Mouse (Mus musculus): ENCODE measurements around the gene Ncs1.

Gene Ncs1

DNA sequence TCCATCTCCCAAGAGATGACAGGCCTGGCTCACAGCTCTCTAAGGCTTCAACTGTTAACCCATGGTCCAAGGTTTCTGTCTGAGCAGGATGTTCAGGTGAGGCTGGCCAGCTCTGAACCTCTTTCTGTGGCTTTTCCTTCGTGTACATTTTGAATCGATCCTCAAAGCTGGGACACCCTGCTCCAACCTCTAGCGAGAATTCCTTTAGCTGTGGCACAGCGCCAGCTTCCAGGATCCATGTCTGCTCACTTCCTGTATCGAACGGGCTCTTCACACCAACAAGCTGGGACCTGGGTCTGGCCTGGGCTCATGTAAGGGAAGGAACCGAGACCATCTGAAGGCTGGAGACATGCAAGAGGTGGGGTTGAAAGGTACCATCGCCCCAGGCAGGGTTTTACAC, 1.4 kb upstream of the Ncs1 start:
- no peak for DNase-seq (ENCODE audit: low spot score in 2 of 2)

DNA sequence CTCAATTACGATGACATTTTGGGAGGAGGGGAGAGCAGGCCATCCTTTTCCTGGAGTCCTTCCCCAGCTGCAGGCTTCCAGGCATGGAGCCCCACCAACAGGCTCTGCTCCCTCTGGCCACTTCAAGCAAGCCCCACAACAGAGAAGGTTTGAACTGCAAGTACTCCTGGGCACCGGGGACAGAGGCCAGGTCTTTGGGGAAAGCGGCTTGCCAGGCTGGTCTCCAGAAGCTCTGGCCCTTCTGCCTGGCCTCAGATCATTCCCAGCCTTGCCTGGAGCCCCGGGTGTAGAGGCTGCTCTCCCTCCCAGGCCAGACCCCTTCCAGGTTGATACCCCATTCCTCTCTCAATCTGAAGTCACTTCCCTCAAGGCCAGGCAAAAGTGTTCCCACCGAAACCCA, 572 bp upstream of the Ncs1 start:
- DNase-seq (ENCODE audit: low spot score in 2 of 2), result no peak

DNA sequence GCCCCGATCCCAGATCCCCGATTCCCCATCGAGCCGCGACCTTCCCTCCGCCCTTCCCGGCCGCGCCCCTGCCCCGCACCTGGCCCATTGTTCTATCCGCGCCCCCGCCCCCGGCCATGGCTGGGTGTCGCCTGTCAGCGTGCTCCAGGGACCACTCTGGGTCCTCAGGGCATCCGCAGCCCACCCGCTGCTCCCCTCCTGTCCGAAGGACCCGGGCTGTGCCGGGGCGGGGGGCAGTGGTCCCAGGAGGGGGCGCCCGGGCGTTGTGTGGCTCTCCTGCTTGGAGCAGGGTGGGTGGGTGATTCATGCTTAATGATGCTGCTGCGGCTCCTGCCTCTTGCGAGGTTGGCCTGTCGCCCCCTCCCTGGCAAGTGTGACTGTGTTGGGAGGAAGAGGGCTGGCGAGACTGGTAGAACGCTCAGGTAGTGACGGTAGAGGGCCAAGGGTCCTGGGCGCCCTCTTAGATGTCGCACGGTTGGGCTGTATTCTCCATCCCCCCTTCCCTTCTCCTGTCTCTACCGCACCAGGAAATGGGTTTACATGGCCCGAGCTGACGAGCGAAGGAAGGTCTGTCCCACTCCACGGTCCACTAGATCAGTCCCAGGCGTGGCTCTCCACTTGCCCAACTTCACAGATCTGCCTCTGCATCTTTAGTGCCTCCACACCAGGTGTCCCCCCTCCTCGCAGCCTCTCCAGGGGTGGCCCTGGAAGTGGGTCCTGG, 788 bp downstream of the Ncs1 start:
- no peak for DNase-seq (ENCODE audit: low spot score in 2 of 2)

DNA sequence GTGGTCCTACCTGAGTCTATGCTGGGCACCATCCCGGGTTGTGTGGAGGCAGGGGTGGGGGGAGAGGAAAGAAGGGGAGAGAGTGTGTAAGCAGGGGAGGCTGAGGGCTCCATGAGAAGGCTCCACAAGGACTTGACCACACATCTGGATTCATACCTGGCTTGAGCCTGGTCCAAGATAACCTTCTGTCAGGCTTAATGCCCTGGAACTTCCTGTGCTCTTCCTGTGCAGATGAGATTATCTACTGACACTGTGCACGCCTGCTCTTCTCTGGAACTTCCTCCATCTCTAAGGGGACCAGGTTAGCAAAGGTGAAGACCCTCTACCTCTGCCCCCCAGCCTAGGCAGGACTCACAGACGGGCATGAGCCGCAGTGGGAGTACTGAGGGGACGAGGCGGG, 3.2 kb downstream of the Ncs1 start:
- no peak for DNase-seq (ENCODE audit: low spot score in 2 of 2)

DNA sequence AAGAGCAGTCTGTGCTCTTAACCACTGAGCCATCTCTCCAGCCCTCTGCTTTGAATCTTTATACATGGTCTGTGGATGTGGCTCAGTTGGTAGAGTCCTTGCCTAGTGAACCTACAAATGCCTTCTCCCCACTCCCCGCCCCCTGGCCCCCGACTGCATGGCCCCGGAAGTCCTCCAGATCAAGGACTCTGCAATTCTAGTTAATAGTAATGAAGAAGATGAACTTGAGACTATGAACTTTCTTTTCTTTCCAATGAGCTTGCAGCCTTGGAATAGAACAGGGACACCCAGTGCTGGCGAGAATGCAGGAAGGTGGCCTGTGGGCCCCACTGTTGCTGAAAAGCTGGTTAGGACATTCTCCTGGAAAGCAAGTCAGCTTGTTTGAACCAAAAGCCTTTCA, 6.5 kb downstream of the Ncs1 start:
- DNase-seq (ENCODE audit: low spot score in 2 of 2), result no peak

DNA sequence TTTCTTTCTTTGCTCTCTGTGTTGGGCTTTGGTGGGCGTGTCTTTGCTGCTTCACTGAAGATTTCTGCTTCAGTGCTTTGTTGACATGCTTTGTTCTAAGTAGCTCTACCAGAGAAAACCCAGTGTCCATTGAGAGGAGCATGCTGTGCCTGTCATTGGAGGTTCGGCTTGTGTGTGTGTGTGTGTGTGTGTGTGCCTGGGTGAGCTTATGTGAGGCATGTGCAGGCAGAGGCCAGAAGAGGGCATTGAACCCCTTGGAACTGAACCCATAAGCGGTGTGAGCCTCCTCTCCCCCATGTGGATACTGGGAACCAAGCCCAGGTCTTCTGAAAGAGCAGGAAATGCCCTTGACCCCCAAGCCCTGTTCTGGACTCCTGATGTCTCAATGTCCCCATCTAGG, 7.8 kb downstream of the Ncs1 start:
- DNase-seq (ENCODE audit: low spot score in 2 of 2), result no peak

DNA sequence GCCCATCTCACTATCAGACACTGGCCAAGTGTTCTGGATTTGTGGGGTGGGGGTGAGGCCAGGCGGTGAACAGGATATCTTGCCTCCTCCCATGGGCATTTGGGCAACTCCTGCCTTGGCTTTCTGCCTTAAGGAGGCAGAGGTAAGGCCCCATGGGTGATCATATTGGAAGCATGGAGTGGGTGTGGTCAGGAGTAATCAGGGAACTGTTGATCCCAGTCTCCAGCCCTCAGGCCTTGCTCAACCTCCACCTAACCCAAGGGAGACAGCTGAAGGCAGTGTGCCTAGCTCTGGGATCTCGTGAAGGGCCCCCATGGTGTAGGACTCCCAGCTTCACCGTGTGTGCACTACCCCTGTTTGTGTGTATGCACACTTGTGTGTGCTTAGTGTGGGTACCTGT, 9.2 kb downstream of the Ncs1 start:
- DNase-seq (ENCODE audit: low spot score in 2 of 2), result no peak

DNA sequence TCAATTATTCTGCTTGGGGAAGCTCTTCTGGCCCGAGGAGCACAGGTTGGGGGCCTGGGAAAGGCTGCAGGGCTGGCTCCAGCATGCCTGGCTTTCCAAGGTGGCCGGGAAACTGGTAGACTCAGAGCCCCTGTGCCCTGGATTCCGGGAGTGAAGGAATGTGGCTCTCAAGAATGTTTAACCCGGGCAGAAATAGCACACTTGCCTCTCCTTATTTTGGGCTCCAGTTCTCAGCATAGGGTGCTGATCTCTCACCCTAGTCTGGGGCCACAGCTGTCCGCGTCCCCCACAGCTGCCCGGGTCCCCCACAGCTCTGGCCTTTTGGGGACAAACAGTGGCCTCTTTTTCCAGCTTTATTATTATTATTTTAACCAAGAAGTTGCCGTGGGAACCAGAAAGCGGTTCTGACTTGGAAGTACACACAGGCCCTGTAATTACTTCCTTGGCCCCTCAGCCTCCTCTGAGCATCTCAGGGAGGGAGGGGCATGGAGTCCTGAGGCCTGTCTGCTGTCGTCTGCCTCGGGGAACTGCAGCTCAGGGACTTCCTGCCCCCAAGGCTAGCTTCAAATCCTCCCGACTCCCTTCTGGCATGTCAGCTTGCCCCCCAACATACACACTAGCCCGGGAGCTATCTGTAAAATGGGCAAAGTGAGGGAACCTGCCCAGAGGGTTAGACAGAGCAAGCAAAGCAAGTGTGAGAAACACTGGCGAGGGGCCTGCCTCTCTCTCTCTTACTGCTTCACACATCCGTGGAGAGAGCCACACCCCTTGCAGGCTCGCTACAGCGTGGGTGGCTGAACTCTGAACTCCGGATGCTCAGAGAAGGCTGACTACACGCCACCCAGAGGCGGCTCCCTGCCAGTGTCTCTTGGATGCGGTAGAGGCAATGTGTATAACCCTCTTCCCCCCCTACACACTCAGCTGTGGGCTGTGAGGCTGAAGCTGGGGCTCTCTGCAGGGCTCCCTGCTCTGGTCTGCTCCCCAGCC, 10.6 kb downstream of the Ncs1 start:
- peak; percentile 55 to 62 for DNase-seq (ENCODE audit: low spot score in 2 of 2)

DNA sequence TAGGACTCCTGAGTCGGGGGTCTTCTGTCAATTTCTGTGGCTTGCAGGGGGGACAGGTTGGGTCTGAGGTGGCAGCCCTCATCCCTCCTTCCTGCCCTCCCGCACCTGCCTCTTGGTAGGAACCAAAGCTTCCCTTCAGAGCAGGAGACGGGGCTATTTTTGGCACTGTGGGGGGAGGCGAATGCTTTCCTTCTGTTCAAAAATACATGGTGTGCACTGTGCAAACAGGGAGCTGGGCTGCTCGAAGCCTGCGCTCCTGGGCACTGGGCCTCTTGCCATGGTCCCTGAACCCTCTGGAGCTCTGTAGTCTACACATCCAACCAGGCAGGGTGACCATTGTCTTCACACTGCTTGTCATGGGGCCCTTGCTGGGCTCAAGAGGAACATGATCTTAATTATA, 11.5 kb downstream of the Ncs1 start:
- peak in 1 of 2 experiments; percentile 66 for DNase-seq (ENCODE audit: low spot score in 2 of 2)

DNA sequence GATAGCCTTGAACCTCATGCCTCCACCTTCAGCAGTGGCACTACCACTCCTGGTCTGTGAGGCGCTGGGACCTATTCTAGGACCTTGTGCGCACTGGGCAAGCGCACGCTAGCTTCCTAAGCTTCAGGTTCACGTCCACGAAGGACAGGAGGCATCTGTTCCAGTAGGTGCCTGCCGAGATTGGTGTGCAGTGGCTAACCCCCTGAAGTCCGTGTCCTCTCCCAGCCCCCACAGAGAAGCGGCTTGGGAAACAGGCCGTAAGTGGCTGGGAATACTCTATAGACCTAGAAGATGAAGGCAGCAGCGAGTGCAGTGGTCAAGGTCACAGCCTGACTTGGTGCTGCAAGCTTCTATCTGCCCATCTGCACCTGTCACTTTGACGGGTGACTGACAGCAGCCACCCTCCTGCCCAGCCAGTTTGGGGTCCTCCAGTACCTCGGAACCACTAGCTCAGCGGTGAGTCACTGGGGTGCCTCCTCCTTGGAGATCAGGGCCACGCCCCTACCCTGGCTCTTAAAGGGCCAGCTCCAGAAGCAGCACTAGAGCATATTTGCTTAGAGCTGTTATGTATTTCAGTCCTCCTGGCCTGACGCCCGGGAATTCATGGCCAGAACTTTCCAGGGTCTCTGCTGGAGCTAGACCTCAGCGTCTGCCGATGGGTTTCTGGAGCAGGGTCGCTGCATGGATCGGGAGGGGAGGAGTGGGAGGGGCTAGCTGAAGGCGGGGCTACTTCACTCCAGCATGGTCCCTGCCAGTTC, 13.2 kb downstream of the Ncs1 start:
- DNase-seq (ENCODE audit: low spot score in 2 of 2), result peak; percentile 65 to 68

DNA sequence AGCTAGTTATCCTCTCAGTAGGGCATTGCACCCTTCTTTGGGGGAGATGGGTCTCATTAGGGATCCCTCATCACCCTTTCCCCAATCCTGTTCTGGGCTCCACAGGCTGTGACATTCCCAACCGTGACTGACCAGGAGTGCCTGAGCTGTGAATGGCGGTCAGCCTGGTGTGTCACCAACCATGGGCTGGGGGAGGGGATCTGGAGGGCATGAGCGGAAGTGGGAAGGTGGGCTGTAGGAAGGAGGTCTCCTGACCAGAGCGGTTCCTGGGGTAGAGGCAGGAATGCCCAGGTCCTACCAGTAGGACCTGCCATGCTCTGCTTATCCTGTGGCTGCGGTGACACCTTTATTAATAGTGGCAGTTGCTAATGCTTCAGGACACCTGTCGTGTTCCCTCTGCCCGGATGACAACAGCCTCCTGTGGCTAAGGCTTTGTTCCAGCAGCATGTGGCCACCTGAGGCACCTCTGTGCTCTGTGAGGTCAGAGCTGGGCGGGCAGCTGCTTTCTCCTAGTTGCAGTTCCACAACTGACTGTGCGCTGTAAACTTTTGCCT, 13.8 kb downstream of the Ncs1 start:
- no peak for DNase-seq (ENCODE audit: low spot score in 2 of 2)

DNA sequence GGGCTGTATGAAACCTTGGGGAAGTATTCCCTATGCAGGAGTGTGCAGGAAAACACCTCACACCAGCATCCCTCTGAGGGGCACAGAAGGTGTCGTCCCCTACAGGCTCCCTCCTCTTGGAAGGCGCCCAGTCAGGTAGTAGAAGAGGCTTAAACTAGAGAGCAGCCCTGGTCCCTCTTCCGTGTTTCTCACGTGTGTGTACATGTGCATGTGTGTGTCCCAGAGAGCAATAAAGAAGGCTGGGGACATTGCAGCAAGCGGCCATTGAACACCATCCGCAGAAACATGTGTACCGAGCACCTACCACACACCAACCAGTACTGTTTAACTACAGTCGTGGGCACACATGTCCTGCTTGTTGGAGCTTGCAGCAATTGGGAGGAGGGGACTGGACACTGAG, 14.9 kb downstream of the Ncs1 start:
- no peak for DNase-seq (ENCODE audit: low spot score in 2 of 2)

DNA sequence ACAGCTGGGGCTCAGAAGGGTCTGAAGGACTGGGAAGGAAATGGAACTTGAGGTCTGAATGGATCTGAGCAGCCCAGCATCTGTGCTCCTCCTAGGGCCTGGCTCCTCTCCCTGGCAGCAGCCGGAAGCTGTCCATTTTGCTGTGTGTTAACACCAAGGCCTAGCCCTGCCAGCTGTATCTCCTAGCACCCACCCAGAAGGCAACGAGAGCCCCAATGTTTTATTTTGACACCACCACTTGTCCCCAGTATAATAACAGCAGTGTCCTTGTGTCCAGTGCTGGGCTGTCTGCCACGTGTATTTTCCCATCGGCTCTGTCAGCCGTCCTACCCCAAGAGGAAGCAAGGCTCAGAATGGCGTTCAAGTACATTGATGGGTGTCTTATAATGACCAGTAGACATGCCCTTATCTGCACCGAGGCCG, 17.4 kb downstream of the Ncs1 start:
- no peak for DNase-seq (ENCODE audit: low spot score in 2 of 2)

DNA sequence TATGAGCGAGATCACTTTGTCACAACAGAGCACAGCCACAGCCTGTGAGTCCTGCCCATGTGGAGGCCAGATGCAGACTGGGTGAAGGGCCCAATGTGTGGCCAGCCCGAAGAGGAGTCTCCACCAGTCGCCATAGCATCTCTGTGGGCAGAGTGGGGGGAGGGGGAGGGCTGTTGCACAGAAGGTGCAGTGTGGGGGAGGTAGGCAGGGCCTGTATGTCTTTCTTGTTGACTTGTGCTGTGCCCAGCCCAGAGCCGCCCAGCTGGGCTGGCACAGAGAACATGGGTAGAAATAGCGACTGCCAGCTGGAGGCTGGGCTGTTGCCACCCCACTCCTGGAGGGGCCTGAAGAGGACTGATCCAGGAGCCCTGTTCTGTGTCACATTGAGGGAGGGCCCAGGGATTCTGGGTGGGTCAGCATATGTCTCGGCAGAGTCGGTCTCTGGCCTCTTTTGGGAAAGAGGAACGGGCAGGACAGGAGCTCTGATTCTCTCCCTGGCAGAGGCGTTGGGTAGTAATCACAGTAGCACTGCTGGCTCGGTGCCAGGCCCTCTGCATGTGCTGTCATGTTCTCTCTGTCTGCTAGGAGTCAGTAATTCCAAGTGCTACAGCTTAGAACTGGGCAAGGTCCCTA, 18.2 kb downstream of the Ncs1 start:
- peak; percentile 66 to 69 for DNase-seq (ENCODE audit: low spot score in 2 of 2)

DNA sequence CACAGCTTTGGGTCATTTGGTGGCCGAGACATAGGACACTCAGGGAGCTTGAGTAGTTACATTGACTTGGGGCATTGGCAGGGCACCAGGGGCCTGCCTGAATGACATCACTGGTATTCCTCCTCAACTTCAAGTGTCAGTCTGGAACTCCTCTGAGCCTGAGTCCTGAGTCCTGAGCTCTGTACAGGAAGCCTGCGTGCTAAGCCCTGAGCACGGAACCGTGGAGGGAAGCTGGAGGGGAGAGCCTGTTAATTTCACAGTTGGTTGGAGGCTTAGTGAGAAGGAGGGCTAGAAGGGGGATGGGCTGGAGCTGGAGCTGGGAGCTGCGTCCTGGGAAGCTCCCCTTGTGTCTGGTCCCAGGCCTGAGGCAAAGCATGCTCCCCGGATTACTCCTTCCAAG, 21.8 kb downstream of the Ncs1 start:
- no peak for DNase-seq (ENCODE audit: low spot score in 2 of 2)

DNA sequence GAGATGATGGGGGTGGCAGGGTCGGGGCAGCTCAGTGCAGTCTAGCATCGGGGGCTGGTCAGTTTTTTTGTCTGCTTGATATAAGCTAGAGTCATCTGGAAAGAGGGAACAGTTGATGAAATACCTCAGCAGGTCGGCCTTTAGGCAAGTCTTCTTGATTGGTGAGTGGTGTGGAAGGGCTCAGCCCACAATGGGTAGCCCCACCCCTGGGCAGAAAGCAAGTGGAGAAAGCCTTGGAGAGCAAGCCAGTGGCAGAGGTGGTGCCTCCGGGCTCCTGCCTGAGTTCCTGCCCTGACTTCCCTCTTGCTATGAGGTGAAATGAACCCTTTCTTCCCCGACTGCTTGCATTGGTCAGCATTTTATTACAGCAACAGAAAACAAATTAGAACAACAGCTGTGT, 23.0 kb downstream of the Ncs1 start:
- no peak for DNase-seq (ENCODE audit: low spot score in 2 of 2)

DNA sequence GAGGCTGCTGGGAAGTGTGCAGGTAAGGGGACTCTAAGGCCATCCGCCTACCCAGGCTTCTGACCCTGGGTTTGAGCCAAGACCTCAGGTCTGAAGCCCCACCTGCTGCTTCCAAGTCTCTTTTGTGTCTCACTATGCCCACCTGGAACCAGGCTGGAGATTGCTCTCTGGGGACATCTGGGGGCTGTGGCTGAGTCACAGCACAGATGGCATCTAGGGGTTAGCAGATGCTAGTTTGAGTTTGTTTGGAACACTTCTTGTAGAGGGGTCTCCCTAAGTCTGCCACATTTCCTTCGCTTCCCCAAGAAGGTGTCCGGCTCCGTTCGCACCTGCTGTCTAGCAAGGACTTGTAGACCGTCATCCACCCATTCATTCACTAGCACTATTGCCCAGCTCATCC, 23.6 kb downstream of the Ncs1 start:
- no peak for DNase-seq (ENCODE audit: low spot score in 2 of 2)

DNA sequence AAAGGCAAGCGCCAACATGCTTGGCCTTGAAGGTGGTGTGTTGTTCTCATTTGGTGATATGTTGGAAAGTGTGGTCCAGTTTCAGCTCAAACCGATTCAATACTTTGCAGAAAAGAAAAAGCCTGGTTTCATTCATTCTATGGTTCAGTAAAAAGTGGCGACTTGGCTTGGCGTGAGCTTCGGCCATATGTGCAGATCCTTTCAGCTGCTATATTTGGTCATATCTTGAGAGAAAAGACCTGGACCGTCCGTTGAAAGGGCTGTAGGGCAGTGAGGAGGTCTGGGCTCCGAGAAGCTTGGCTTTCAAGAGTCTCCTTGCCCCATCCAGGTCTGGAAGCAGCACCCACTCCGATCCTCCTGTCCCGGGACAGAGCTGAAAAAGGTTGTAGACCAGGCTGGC, 24.2 kb downstream of the Ncs1 start:
- no peak for DNase-seq (ENCODE audit: low spot score in 2 of 2)

DNA sequence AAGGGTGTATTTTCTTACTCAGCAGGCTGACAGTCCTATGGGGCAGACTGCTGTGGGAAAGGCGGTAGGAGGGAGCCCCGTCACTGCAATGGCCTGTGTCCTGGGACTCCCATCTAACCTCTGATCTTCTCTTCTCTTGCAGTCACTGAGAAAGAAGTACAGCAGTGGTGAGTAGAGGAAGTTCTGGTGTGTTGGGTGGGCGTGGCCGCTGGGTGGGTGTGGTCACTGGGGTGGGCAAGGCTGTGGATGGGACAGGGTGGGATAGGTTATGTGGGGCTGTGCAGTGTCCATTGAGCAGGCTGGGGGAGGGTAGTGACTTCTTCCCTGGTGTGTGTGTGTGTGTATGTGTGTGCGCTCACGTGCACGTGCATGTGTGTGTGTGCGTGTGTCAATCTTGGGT, 24.8 kb downstream of the Ncs1 start:
- no peak for DNase-seq (ENCODE audit: low spot score in 2 of 2)

DNA sequence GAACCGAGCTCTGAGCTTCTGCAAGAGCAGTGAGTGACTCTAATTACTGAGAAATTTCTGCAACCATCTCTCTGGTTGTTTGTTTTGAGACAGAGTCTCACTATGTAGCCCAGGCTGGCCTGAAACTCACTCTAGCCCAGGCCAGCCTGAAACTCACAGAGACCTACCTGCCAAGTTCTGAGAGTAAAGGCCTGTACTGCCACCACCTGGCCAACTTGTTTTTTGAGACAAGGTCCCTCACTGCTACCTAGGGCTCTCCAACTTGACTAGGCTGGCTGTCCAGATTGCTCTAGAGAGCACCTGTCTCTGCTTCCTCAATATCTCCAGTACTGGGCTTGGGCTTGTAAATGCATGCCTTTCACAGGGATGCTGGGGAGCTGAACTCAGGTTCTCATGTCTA, 25.4 kb downstream of the Ncs1 start:
- no peak for DNase-seq (ENCODE audit: low spot score in 2 of 2)

DNA sequence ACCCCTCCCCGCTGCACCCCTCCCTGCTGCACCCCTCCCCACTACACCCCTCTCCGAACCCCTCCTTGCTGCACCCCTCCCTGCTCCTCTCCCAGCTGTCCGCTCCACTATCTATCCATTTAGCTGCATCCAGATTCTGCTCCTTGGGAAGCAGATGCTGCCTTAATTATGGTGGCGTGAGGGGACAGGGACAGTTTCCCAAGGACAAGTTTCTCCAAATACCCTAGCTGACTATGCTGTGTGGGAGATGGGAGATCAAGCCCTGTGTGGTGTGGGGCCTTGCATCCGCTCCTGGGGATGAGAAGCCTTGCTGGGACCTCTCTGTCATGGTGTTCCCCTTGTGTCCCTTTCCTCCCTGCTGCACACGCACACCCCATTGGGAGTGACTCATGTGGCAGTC, 29.4 kb downstream of the Ncs1 start:
- no peak for DNase-seq (ENCODE audit: low spot score in 2 of 2)

DNA sequence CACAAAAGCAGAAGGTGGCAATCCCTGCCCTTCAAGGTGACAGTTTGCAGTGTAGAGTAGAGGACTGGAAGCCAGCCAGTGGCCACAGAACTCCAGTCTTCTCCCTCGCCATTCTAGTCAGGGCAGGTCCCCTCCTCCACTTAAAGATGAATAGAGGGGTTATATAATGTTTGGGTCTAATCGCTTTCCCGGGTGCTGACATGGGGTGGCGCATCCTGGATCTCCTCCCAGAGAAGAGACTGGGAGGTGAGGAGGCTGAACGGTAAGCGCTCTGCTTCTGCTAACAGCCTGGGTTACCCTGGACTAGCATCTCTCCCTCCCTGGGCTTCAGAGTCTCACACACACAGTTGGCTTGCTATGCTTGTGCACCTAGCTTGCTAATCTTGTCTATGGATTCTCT, 32.2 kb downstream of the Ncs1 start:
- no peak for DNase-seq (ENCODE audit: low spot score in 2 of 2)

All from frontal cortex, postnatal 14 days (tissue).